In genomic region chr3:144718706-144719087, GRCm38 (mm10) we compare ENCODE assay signal across 8 mouse cellular contexts. TPM values are rescaled to one million over a fixed set of nuclear protein-coding genes. Genes with fewer than 3 reads are reported as not detected.
DNase-seq lines count a peak whose midpoint lies in the region; ATAC-seq and TF ChIP-seq lines count a peak whose summit lies in the region.

No protein-coding gene starts in this region.

- peak overlapping the region; percentile 76 for H3K4me2 ChIP-seq in heart, embryonic 14.5 days (ENCODE audit: low read length)
- peak overlapping the region; percentile 83 for H3K4me2 ChIP-seq in midbrain, embryonic 11.5 days

- no peak for ATAC-seq in heart, embryonic 14.5 days (ENCODE audit: insufficient number of reproducible peaks, insufficient read depth, low FRiP score, low read depth)
- no peak for ATAC-seq in midbrain, embryonic 11.5 days (ENCODE audit: low FRiP score)

- 16% methylated on average over 7 of the region's 7 CpGs for WGBS in heart, embryonic 14.5 days
- 35% methylated on average over 7 of the region's 7 CpGs for WGBS in midbrain, embryonic 11.5 days

- intact Hi-C loops in left cerebral cortex, adult 2 months (cut with DNase I) = loop anchor here (10.0 kb wide), 2 partner anchors 396 to 514 kb away; partner anchors contain the start of genes Lmo4 and Odf2l

- no peaks in the 10 kb centered on the region for H3K9me3 ChIP-seq in heart, embryonic 14.5 days (ENCODE audit: control insufficient read depth, low read length)
- H3K9me3 ChIP-seq in midbrain, embryonic 11.5 days (ENCODE audit: control insufficient read depth, low read length) = no peaks in the 10 kb centered on the region

- DNase-seq in left cerebral cortex, adult 2 months (ENCODE audit: extremely low spot score in 1 of 2, low spot score in 2 of 2) = no peak
- no peak for DNase-seq in left cerebral cortex, adult 11 months (ENCODE audit: low spot score)
- peak; percentile 41 for DNase-seq in cerebellum, adult 9-11 months
- DNase-seq in kidney, postnatal 14 days = peak; percentile 63
- peak; percentile 85 for DNase-seq in midbrain, embryonic 11.5 days (ENCODE audit: low spot score, missing footprints)
- no peak for DNase-seq in layer of hippocampus, adult 11-12 months (ENCODE audit: low spot score)
- DNase-seq in layer of hippocampus, postnatal 25 days (ENCODE audit: extremely low spot score in 1 of 2, low spot score in 1 of 2) = no peak

- TF ChIP-seq CTCF in left cerebral cortex, adult 2 months (IDR thresholded peaks at IDR 0.05) = no peak

- H3K9ac ChIP-seq in heart, embryonic 14.5 days (ENCODE audit: low read length) = peak overlapping the region; percentile 93
- H3K9ac ChIP-seq in midbrain, embryonic 11.5 days (ENCODE audit: low read length) = peak overlapping the region; percentile 92

- H3K36me3 ChIP-seq in heart, embryonic 14.5 days (ENCODE audit: control insufficient read depth, insufficient read depth, low read length) = 0 out of 2 replicates have a peak, but pooled peaks cover 3% of the 10 kb centered on the region
- no peaks in the 10 kb centered on the region for H3K36me3 ChIP-seq in midbrain, embryonic 11.5 days (ENCODE audit: control insufficient read depth, insufficient read depth, low read length)

- H3K27ac ChIP-seq in left cerebral cortex, adult 2 months = peak overlapping the region; percentile 94
- H3K27ac ChIP-seq in heart, embryonic 14.5 days (replicated peaks in 1 of 2; ENCODE audit: control insufficient read depth in 1 of 2, insufficient read depth in 1 of 2, low read depth in 2 of 2, low read length in 2 of 2) = peak overlapping the region; percentile 93 to 100
- no peak overlapping the region for H3K27ac ChIP-seq in midbrain, embryonic 11.5 days (ENCODE audit: low read depth, low read length)

- no peaks in the 10 kb centered on the region for H3K27me3 ChIP-seq in heart, embryonic 14.5 days (ENCODE audit: control insufficient read depth, insufficient read depth, low read length)
- H3K27me3 ChIP-seq in midbrain, embryonic 11.5 days (ENCODE audit: control insufficient read depth, insufficient read depth, low read length) = no peaks in the 10 kb centered on the region

- H3K4me1 ChIP-seq in heart, embryonic 14.5 days (ENCODE audit: control insufficient read depth in 2 of 2, insufficient read depth in 2 of 2, low read length in 2 of 2) = peaks cover 16 to 50% of the 10 kb centered on the region in 2 experiments
- H3K4me1 ChIP-seq in midbrain, embryonic 11.5 days (ENCODE audit: control insufficient read depth, insufficient read depth, low read length) = peaks cover 18% of the 10 kb centered on the region

- peak overlapping the region; percentile 67 for H3K4me3 ChIP-seq in left cerebral cortex, adult 2 months
- H3K4me3 ChIP-seq in heart, embryonic 14.5 days (ENCODE audit: control insufficient read depth in 1 of 2, insufficient read depth in 1 of 2, low read depth in 1 of 2, low read length in 2 of 2) = peak overlapping the region; percentile 80 to 91
- peak overlapping the region; percentile 88 for H3K4me3 ChIP-seq in midbrain, embryonic 11.5 days (ENCODE audit: low read depth, low read length)

RNA-seq across cellular contexts. Expression of gene Sh3glb1, which starts 1.4 kb away (rescaled TPM):
- 10 to 100 TPM; 53.4 to 59.9 TPM for total RNA-seq in left cerebral cortex, adult 2 months (2021)
- 154 and 156 TPM in 2 replicates for polyA plus RNA-seq in heart, embryonic 14.5 days (2014; fragmentation: Nextera tagmentation; extraction: Ambion mirVana)
- 91.4 and 92.2 TPM in 2 replicates for polyA plus RNA-seq in midbrain, embryonic 11.5 days (2014; fragmentation: Nextera tagmentation; extraction: Ambion mirVana)
- 10 to 100 TPM; 60.2 to 64.9 TPM for total RNA-seq in layer of hippocampus, postnatal 25 days (2021)

RNA-seq across cellular contexts. Expression of gene Clca3a1, which starts 42.1 kb away (rescaled TPM):
- under 1 TPM; 0.14 to 0.23 TPM for total RNA-seq in left cerebral cortex, adult 2 months (2021)
- 27.7 and 29.3 TPM in 2 replicates for polyA plus RNA-seq in heart, embryonic 14.5 days (2014; fragmentation: Nextera tagmentation; extraction: Ambion mirVana)
- polyA plus RNA-seq in midbrain, embryonic 11.5 days (2014; fragmentation: Nextera tagmentation; extraction: Ambion mirVana) = 0.06 TPM in 1 of 2 replicates, not detected in the other
- total RNA-seq in layer of hippocampus, postnatal 25 days (2021) = under 1 TPM; 0.19 to 0.30 TPM

Comparison
In these comparisons a context has a peak if more than half of its experiments do, and no peak if none do; other contexts are left out.
1. DNase-seq: peak in cerebellum, adult 9-11 months (single experiment), kidney, postnatal 14 days (single experiment) and midbrain, embryonic 11.5 days (single experiment); none in left cerebral cortex, adult 2 months (0 of 2), left cerebral cortex, adult 11 months (single experiment), layer of hippocampus, adult 11-12 months (single experiment) and layer of hippocampus, postnatal 25 days (0 of 2).
2. Peak in every context shown above with its lines, with median percentiles within 50 percentile points of each other: H3K4me3 ChIP-seq.